Mouse (Mus musculus) brain, embryonic 14.5 days (tissue): ENCODE results near the gene Ralbp1.

Experiments
- CTCF ChIP-seq: fragments of 200-500 bp; IDR thresholded peaks from 2 replicates; pipeline ENCODE4 v1.5.1; 2012; ENCODE audit warnings: inconsistent platforms, mild to moderate bottlenecking, moderate library complexity, borderline replicate concordance; ENCODE audit not compliant: insufficient read depth, insufficient read length; ENCODE audit errors: extremely low read depth
- POLR2A ChIP-seq: fragments of 200-500 bp; IDR thresholded peaks from 2 replicates; pipeline ENCODE4 v1.6.1; 2012; ENCODE audit warnings: mild to moderate bottlenecking, inconsistent platforms, borderline replicate concordance; ENCODE audit not compliant: poor library complexity, insufficient read depth, insufficient read length, severe bottlenecking; ENCODE audit errors: extremely low read depth

GRCm38 (mm10) chr17:65903826-65904225 is 18.2 kb upstream of the Ralbp1 start:
- TF ChIP-seq POLR2A (no peak), CTCF (no peak)
